Comparison of ENCODE assay signal across 12 mouse cellular contexts in the genomic region with DNA sequence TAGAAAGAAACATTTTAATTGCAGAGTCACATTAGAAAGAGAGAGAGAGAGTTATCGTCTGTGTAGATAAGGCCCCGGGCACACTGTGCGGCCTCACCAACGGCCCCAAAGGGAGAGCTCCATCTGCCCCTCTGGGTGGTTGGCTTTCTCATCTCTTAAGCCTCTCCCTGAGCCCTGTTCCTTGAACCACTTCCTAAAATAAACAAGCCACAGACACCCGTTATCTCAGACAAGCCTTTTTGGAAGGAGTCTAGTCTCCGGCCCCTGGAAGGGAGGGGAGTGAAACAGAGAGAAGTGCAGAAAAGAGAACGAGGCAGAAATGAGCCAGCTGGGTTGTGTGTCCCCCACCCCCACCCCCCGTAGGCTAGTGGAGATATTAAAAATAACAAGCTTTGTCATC.
DNase-seq lines count a peak whose midpoint lies in the region; ATAC-seq lines count a peak whose summit lies in the region.
"Had no signal": no experiment of that assay in that cellular context is flagged by ENCODE, and none has a peak within 500 bp of the region (broad histone marks: within the 10 kb centered on the region; RNA-seq: fewer than 3 reads in every experiment).

No protein-coding gene starts in this region.

- intact Hi-C loops in heart, postnatal 14 days (cut with DNase I): no loop called here

- peak; percentile 27 for DNase-seq in kidney, postnatal 10 days
- no peak for DNase-seq in kidney, postnatal 36 days
- DNase-seq in heart, adult 9 months (ENCODE audit: low spot score in 2 of 2): peak; percentile 37 to 46
- DNase-seq in heart, postnatal 14 days: peak; percentile 22 to 23
- DNase-seq in lung, postnatal 25 days (ENCODE audit: low spot score): peak; percentile 1
- DNase-seq in right cerebral cortex, adult 2 months (ENCODE audit: low spot score in 2 of 2): no peak
- DNase-seq: cerebellum, adult 8-10 months; right cerebral cortex, adult 18-20 months; thymus, adult 18-20 months had no signal

- ATAC-seq in megakaryocyte, adult 5-6 weeks (ENCODE audit: poor library complexity, severe bottlenecking): no peak
- ATAC-seq: intestine, embryonic 16.5 days; midbrain, embryonic 16.5 days had no signal

Comparison
In these comparisons a context has a peak if more than half of its experiments do, and no peak if none do; other contexts are left out.
1. DNase-seq: peak in kidney, postnatal 10 days (single experiment), heart, adult 9 months (2 of 2), heart, postnatal 14 days (2 of 2) and lung, postnatal 25 days (single experiment); none in kidney, postnatal 36 days (0 of 2) and right cerebral cortex, adult 2 months (0 of 2).